Mouse (Mus musculus) neural tube, embryonic 13.5 days (tissue): ENCODE results near the gene Mavs. TPM values are rescaled to one million over a fixed set of nuclear protein-coding genes. Genes with fewer than 3 reads are reported as not detected.

Experiments
- ATAC-seq: fragments of 200-750 bp; cut with Nextera tagmentation; 2 replicates; pipeline ENCODE4 v1.8.0; 2017; ENCODE audit warnings: low read depth, mild to moderate bottlenecking, moderate TSS enrichment, moderate library complexity
- H3K27ac ChIP-seq: fragments of 300-500 bp; sonication (generic); replicated peaks from 2 replicates; pipeline ENCODE4 v1.5.1; 2015; ENCODE audit warnings: moderate library complexity, mild to moderate bottlenecking, inconsistent platforms
- H3K27me3 ChIP-seq: fragments of 300-500 bp; sonication (generic); 2 replicates; pipeline ENCODE4 v1.6.1; 2015; ENCODE audit warnings: mild to moderate bottlenecking, inconsistent platforms
- H3K36me3 ChIP-seq: fragments of 300-500 bp; sonication (generic); 2 replicates; pipeline ENCODE4 v1.6.1; 2015; ENCODE audit warnings: mild to moderate bottlenecking, inconsistent platforms
- H3K4me1 ChIP-seq: fragments of 300-500 bp; sonication (generic); replicated peaks from 2 replicates; pipeline ENCODE4 v1.6.1; 2015; ENCODE audit warnings: inconsistent platforms
- H3K4me2 ChIP-seq: fragments of 300-500 bp; sonication (generic); 2 replicates; pipeline ENCODE4 v1.6.1; 2015; ENCODE audit warnings: inconsistent platforms, mild to moderate bottlenecking, moderate library complexity
- H3K4me3 ChIP-seq: fragments of 300-500 bp; sonication (generic); 2 replicates; pipeline ENCODE4 v1.5.1; 2015; ENCODE audit warnings: mild to moderate bottlenecking, inconsistent platforms
- H3K9ac ChIP-seq: fragments of 300-500 bp; sonication (generic); 2 replicates; pipeline ENCODE4 v1.6.1; 2015; ENCODE audit warnings: moderate library complexity, mild to moderate bottlenecking, inconsistent platforms
- H3K9me3 ChIP-seq: fragments of 300-500 bp; sonication (generic); 2 replicates; pipeline ENCODE4 v1.6.1; 2016; ENCODE audit warnings: inconsistent platforms
- WGBS: fragments of 180-500 bp; shearing (Covaris S2); methylation state at CpG from one replicate; pipeline ENCODE4 v1.1.7; 2015; 5-methylcytosine and 5-hydroxymethylcytosine counted together
- polyA plus RNA-seq: library from polyadenylated mRNA; unstranded; fragments of >200 nt; fragmentation: Nextera tagmentation; extraction: Ambion mirVana; gene quantifications from 2 replicates; pipeline ENCODE4 v1.2.1, GENCODE M21; 2015

Gene Mavs
- polyA plus RNA-seq = 5.9 and 7.0 TPM in 2 replicates

DNA sequence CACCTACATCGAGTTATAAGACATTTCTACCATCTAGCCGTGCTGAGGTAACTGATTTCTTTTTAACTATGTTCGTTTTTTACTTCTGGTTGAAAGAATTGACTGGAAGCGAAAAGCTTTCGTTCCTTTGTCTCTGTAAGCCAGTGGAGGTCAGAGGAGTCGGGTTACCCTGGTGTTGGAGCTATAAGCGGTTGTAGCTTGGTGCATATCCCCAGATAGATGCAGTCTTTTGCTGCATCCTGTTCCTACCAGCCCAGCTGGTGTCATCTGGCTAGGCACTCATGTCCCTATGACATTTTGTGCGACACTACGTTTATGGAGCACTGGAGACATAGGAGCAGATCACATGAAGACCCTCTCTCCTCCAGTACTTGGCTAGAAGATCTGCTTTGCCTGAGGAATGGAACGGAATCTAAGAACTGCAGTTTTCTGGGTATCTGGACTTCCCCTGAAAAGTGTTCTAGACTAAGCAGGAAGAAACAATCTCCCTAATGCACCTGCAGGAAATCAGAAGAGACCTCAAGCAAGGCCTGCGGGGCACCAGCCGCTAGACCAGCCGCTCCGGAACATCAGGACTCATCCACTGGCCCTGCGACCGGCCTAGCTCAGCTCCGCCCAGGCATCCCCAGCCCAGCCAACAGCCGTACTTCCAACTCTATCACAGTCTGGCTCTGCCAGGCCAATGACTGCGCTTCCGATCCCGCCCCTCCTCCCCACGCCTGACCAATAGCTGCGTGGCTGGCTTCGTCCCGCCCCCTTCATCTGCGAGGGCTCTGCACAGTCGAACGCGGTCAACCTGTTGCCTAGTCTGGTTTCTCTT, at the start of gene Mavs:
Mavs (plus strand) TSS at position 757 of the 820 bp plus-strand sequence.
- H3K27ac ChIP-seq = 0 out of 2 replicates have a peak within 1 kb of the TSS, but pooled peaks have one; percentile 20
- H3K27me3 ChIP-seq = no peaks in the 10 kb centered on the region
- WGBS = 9% methylated on average over 29 of the region's 29 CpGs
- H3K4me3 ChIP-seq = peak within 1 kb of the TSS; percentile 49
- peak within 1 kb of the TSS; percentile 65 for H3K9ac ChIP-seq
- H3K4me2 ChIP-seq = peak within 1 kb of the TSS; percentile 72
- no peaks in the 10 kb centered on the region for H3K9me3 ChIP-seq
- ATAC-seq = peak; percentile 100
- H3K4me1 ChIP-seq = peaks cover 19% of the 10 kb centered on the region
- H3K36me3 ChIP-seq = no peaks in the 10 kb centered on the region

DNA sequence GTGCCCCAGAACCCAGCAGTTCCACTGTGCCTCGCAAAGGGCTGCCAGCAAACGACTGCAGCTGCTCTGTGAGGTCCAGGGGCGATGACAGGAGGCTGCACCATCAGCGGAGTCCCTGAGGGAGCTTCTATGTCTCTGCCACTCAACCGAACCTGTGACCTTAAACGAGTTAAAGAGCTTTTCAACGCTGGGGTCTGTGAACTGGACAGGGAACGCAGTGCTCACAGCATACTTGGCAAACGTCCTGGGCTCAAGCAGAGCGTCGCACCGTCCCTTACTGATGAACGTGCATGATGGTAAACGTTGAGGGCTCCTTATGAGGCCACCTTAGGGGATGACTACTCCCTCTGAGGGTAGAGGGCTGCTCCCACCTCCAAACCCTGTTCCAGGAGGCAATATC, 47.5 kb upstream of the Mavs start:
- ATAC-seq = 0 out of 2 replicates have a peak, but pooled peaks have one; percentile 1
- H3K9ac ChIP-seq = peak overlapping the region; percentile 79
- no peaks in the 10 kb centered on the region for H3K27me3 ChIP-seq
- peaks cover 43% of the 10 kb centered on the region for H3K4me1 ChIP-seq
- H3K9me3 ChIP-seq = no peaks in the 10 kb centered on the region
- under 1% methylated on average over 14 of the region's 14 CpGs for WGBS
- H3K4me3 ChIP-seq = peak overlapping the region; percentile 71
- peak overlapping the region; percentile 73 for H3K4me2 ChIP-seq
- H3K27ac ChIP-seq = peak overlapping the region; percentile 86
- no peaks in the 10 kb centered on the region for H3K36me3 ChIP-seq

DNA sequence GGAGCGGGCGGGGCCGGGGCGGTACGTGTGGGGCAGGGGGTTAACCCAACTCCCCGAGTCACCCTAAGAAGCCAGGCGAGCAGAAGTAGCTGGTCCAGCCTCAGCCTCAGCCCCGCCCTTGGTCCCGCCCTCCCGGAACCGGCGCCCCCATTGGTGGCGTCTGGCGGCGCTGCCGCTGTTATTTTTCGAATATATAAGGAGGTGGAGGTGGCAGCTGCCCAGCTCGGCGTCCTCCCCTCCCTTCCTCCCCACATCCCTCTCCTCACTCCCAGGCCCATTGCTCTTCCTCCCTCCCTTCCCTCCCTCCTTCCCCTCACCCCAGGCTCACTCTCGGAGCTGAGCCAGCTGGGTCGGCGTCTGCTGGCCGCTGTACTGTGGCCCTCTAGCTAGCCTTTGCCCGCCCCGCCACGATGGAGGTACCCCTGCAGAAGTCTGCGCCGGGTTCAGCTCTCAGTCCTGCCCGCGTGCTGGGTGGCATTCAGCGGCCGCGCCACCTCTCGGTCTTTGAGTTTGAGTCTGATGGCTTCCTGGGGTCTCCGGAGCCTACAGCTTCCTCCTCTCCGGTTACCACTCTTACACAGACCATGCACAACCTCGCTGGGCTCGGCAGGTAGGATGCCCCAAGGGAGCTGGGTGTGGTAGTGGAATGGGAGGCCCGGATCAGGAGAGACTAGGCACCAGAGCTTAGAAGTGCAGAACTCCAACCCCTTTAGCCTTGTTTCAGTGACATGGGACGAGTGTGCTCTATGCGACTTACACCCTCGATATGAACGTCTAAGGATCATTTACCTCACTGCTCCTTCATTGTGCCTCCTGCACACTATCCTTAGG, 46.9 kb upstream of the Mavs start, which contains the start of the genes Cdc25b and Spef1:
Cdc25b (plus strand) TSS at position 179 of the 831 bp plus-strand sequence.
Spef1 (minus strand) TSS at position 512 of the 831 bp plus-strand sequence.
- Histone ChIP-seq H3K4me3 (peak within 1 kb of the TSS; percentile 71), H3K27me3 (no peaks in the 10 kb centered on the region), H3K4me1 (peaks cover 49% of the 10 kb centered on the region), H3K9me3 (no peaks in the 10 kb centered on the region), H3K27ac (peak within 1 kb of the TSS; percentile 86), H3K9ac (peak within 1 kb of the TSS; percentile 79), H3K4me2 (peak within 1 kb of the TSS; percentile 73), H3K36me3 (no peaks in the 10 kb centered on the region)
- peak; percentile 83 for ATAC-seq
- under 1% methylated on average over 43 of the region's 43 CpGs for WGBS

DNA sequence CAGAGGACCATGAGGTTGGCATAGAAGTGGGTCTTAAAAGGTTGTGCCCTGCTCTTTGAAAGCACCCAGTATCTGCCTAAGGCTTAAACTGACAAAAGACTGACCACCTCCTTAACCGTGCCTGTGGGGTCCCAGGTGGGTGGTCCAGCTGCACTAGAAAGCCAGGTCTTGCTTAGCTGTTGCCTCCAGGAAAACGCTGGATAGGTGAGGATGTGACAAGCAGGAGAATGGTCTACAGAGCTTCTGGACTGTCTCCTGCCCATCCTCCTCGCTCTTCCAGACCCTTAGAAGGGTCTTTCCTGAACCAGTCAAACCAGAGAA, 46.3 kb upstream of the Mavs start:
- WGBS = 27% methylated on average over 3 of the region's 3 CpGs
- H3K27me3 ChIP-seq = no peaks in the 10 kb centered on the region
- no peaks in the 10 kb centered on the region for H3K9me3 ChIP-seq
- peak overlapping the region; percentile 86 for H3K27ac ChIP-seq
- peaks cover 2% of the 10 kb centered on the region; the same call in 1 of the 2 replicates for H3K36me3 ChIP-seq
- peak overlapping the region; percentile 73 for H3K4me2 ChIP-seq
- peaks cover 49% of the 10 kb centered on the region for H3K4me1 ChIP-seq
- ATAC-seq = no peak
- H3K4me3 ChIP-seq = peak overlapping the region; percentile 71
- H3K9ac ChIP-seq = peak overlapping the region; percentile 79

DNA sequence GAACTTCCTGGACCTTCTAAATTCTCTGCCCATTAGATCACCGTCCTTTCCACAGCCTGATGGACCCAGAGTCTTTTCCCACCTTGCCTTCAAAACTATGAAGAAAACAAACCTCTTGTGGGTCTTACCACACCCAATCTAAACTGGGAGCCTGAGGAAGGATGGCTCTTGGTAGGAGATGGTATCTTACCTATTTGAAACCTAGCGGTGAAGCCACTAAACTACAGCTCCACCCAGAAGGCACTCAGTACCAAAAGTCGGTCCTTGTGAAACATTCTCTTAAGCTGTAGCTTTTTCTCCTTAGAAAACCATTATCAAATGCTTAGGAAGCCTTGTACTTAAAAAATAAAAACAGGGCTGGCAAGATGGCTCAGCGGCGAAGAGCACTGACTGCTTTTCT, 45.6 kb upstream of the Mavs start:
- Histone ChIP-seq H3K9me3 (no peaks in the 10 kb centered on the region), H3K4me1 (peaks cover 49% of the 10 kb centered on the region), H3K36me3 (peaks cover 10% of the 10 kb centered on the region), H3K27me3 (no peaks in the 10 kb centered on the region), H3K9ac (no peak overlapping the region), H3K4me3 (no peak overlapping the region; the same call in 1 of the 2 replicates), H3K27ac (no peak overlapping the region), H3K4me2 (peak overlapping the region; percentile 73)
- no peak for ATAC-seq
- WGBS = 96% methylated on average over 5 of the region's 5 CpGs

DNA sequence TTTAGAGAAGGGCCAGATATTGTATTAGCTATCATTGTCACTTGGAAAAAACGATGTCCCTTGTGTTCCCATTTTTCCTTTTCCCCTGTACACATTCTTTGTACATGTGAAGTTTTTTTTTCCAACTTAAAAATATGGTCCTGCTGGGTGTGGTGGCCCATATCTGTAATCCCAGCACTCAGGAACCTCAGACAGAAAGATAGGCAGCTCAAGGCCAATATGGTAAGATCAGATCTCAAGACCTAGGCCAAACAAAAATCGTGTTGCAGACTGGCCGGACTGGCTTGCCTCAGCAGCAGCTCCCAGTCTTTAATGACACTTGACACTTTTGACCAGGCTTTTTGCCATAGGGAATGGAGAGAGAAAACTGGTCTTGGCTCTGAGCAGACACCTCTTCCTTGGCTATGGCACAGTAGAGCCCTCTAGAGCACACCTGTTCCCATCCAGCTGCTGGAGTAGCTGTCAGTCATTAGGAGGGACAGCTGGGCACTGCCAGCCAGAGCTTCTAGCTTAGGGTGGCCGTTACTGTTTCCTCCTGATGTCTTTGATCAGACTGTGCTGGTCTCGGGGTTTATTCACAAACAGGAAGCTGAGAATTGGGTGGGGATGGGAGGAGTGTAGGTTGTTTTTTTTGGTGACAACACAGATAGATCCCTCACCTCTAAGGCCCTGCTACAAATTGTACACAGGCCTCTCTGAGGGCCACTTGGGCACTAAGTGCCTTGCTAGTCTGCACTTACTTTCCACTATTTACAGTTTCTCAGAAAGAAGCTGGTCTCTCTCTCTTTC, 44.1 kb upstream of the Mavs start:
- no peak overlapping the region for H3K4me3 ChIP-seq
- H3K9me3 ChIP-seq = no peaks in the 10 kb centered on the region
- peaks cover 24% of the 10 kb centered on the region for H3K36me3 ChIP-seq
- peak overlapping the region; percentile 24 for H3K4me2 ChIP-seq
- WGBS = 39% methylated on average over 5 of the region's 5 CpGs
- H3K27ac ChIP-seq = peak overlapping the region; percentile 84
- peaks cover 49% of the 10 kb centered on the region for H3K4me1 ChIP-seq
- peak overlapping the region; percentile 45; the same call in 1 of the 2 replicates for H3K9ac ChIP-seq
- H3K27me3 ChIP-seq = no peaks in the 10 kb centered on the region
- no peak for ATAC-seq

DNA sequence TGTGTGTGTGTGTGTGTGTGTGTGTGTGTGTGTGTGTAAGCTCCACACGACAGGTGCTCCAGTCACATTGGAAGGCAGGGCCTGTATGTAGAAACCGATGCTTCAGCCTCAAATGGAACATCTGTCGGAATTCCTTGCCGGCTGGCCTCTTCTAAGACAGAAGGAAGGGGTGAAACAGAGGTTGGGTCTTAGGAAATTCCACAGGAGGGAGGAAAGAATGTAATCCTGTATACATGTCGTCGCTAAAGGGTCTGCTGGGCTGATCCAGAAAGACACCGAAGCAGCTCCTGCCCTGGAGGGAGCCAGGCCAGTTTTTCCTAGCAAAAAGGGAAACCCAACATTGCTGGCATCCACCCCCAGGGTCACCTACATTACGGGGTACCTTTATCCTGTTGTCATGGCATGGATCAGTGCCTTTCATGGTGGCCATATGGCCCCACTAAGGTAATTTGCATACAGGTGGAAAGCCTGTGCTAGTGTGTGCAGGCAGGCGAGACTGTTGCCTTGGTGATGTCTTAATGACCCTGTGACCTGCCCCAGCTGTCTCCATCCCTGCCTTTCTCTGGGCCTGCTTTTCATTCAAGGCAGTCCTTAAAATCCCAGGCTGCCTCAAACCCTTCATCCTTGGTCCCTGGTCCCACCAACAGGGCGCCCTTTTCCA, 43.4 kb upstream of the Mavs start:
- H3K9me3 ChIP-seq = no peaks in the 10 kb centered on the region
- peak overlapping the region; percentile 84 for H3K27ac ChIP-seq
- ATAC-seq = peak; percentile 51
- H3K9ac ChIP-seq = peak overlapping the region; percentile 45
- peak overlapping the region; percentile 24 for H3K4me2 ChIP-seq
- 22% methylated on average over 10 of the region's 10 CpGs for WGBS
- H3K27me3 ChIP-seq = no peaks in the 10 kb centered on the region
- peaks cover 32% of the 10 kb centered on the region for H3K36me3 ChIP-seq
- H3K4me3 ChIP-seq = no peak overlapping the region
- H3K4me1 ChIP-seq = peaks cover 49% of the 10 kb centered on the region

DNA sequence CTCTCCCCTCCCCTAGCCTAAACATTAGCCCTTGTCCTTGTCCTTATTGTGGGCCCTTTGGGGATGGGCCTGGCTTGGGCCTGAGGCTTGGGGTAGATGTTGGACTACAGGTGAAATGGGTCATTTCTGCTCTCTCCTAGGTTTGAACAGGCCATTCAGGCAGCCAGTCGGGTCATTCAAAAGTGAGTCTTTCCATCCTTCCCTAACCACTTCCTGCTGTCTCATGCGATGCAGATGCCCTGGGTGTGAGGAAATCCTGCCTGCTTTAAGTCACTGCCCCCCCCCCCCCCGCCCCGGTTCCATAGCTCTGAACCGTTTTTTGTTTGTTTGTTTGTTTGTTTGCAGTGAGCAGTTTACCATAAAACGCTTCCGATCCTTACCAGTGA, 42.9 kb upstream of the Mavs start:
- Histone ChIP-seq H3K27me3 (no peaks in the 10 kb centered on the region), H3K4me1 (peaks cover 47% of the 10 kb centered on the region), H3K9me3 (no peaks in the 10 kb centered on the region), H3K4me2 (no peak overlapping the region), H3K27ac (peak overlapping the region; percentile 84), H3K36me3 (peaks cover 34% of the 10 kb centered on the region), H3K4me3 (no peak overlapping the region), H3K9ac (peak overlapping the region; percentile 45)
- no peak for ATAC-seq
- 68% methylated on average over 7 of the region's 7 CpGs for WGBS

DNA sequence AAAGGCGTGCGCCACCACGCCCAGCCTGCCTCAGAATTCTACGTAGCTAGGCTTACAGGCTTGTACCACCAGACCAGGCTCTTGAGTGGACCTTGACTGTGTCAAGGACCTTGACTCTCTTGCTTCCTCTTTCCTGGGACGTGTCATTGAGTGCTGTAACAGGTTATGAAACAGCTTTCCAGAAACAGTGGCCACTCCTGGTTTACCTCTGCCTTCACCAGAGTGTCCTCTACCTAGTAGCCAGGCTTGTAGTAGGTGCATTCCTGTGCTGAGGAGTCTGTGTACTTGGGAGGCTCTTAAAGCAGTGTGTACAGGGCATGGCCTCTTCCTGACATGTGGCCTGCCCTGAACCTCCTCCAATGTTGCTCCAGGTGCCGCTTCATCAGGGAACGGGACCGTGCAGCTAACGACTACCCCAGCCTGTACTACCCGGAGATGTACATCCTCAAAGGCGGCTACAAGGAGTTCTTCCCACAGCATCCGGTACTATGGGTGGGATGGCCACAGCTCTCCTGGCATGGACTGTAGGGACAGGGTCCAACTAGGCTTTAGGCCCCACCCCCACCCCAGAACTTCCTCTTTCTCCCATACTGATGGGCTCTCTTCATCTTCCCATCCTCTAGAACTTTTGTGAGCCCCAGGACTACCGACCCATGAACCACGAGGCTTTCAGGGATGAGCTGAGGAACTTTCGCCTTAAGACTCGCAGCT, 37.1 kb upstream of the Mavs start:
- WGBS = 92% methylated on average over 16 of the region's 16 CpGs
- Histone ChIP-seq H3K9me3 (no peaks in the 10 kb centered on the region), H3K27ac (no peak overlapping the region), H3K4me2 (no peak overlapping the region), H3K36me3 (peaks cover 55% of the 10 kb centered on the region), H3K4me3 (no peak overlapping the region), H3K9ac (no peak overlapping the region), H3K4me1 (peaks cover 2% of the 10 kb centered on the region), H3K27me3 (no peaks in the 10 kb centered on the region)
- no peak for ATAC-seq

DNA sequence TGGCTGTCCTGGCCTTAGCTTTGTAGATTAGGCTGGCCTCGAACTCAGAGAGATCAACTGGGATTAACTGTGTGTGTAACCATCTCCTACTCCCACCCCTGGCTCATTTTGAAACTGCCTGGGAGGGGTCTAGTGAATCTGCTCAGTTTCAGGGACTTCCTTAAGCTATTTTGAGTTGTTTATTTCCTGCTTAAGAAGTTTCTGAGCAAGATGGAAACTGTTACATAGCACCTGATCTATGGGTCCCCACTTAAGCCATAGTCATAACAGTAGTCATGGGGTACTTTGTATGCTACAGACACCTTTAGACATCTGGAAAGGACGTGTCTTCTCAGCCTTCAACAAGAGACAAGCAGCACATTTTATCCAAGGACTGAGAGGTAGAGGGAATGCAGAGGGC, 33.2 kb upstream of the Mavs start:
- WGBS = 90% methylated on average over 2 of the region's 2 CpGs

More for the DNA sequence above, 33.2 kb upstream of the Mavs start:
- Histone ChIP-seq H3K27ac (no peak overlapping the region), H3K4me3 (no peak overlapping the region), H3K9me3 (no peaks in the 10 kb centered on the region), H3K36me3 (peaks cover 21% of the 10 kb centered on the region; the same call in 1 of the 2 replicates), H3K4me1 (0 out of 2 replicates have a peak, but pooled peaks cover 7% of the 10 kb centered on the region), H3K27me3 (no peaks in the 10 kb centered on the region), H3K4me2 (no peak overlapping the region), H3K9ac (no peak overlapping the region)
- no peak for ATAC-seq
